Comparison of ENCODE assay signal across 31 mouse cellular contexts in the genomic region with DNA sequence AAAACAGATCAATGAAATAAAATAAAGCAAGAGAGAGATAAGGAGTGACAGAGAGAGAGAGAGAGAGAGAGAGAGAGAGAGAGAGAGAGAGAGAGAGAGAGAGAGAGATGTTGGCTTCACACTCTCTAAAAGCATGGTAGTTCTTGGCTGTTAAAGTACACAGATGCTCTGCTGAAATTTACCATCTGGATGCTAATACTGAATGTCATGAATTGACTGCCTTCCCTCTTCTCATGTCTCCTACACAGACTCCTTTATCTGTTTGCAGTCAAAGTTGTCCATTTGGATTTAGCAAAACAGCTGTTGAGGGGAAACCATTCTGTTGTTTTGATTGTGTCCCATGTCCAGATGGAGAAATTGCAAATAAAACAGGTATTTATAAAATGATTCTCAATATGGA. TPM values are rescaled to one million over a fixed set of nuclear protein-coding genes. Genes with fewer than 3 reads are reported as not detected.
"Had no signal": no experiment of that assay in that cellular context is flagged by ENCODE, and none has a peak within 500 bp of the region (broad histone marks: within the 10 kb centered on the region; RNA-seq: fewer than 3 reads in every experiment).

No protein-coding gene starts in this region.

RNA-seq across cellular contexts. Expression of a gene that starts 29.2 kb away (rescaled TPM):
- total RNA-seq: gastrocnemius, adult 2 months; gastrocnemius, postnatal 10 days; gastrocnemius, postnatal 25 days; granulocyte monocyte progenitor cell, adult 5-6 weeks; heart, adult 18-20 months; heart, postnatal 10 days; heart, postnatal 4 days; layer of hippocampus, postnatal 25 days; left cerebral cortex, adult 2 months; left cerebral cortex, postnatal 14 days; left cerebral cortex, postnatal 36 days had no signal
- polyA plus RNA-seq: heart, embryonic 10.5 days; heart, embryonic 12.5 days; heart, embryonic 14.5 days; heart, embryonic 16.5 days; hindbrain, embryonic 10.5 days; hindbrain, embryonic 12.5 days; hindbrain, embryonic 14.5 days; hindbrain, embryonic 16.5 days; inflammation-experienced regulatory T-cells, adult 6 months; intestine, embryonic 15.5 days; intestine, postnatal 0 days; kidney, embryonic 14.5 days; kidney, embryonic 16.5 days; limb, embryonic 10.5 days; limb, embryonic 12.5 days; limb, embryonic 14.5 days; liver, embryonic 11.5 days; liver, embryonic 13.5 days; liver, embryonic 15.5 days; liver, postnatal 0 days had no signal
